Mouse (Mus musculus): ENCODE data around the gene Cep128.

DNA sequence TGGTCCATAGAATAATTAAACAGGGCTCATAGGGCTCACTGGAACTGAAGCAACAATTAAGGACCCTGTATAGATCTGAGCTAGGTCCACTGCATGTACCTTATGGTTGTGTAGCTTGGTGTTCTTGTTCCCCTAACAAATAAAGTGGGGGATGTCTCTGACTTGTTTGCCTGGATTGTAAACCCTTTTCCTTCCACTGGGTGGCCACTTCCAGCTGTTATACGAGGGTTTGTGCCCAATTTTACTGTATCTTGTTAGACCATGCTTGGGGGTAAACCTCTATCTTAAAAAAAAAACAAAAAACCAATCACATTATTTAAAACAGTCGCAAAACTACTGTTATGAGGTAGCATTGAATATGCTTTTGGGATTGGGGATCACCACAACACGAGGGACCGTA lies 402.2 kb downstream of the Cep128 start:
- TF ChIP-seq CTCF (IDR thresholded peaks at IDR 0.05; ENCODE audit: borderline replicate concordance, control insufficient read depth, extremely low read depth, insufficient read depth, low read length, poor library complexity) (no peak), POLR2A (IDR thresholded peaks at IDR 0.05; ENCODE audit: control insufficient read depth, extremely low read depth, insufficient read depth, low read length, poor library complexity) (no peak)

Measured in thymus, adult 2 months (tissue).